Mouse (Mus musculus) heart, embryonic 14.5 days (tissue): ENCODE results near the gene Sult1e1. TPM values are rescaled to one million over a fixed set of nuclear protein-coding genes. Genes with fewer than 3 reads are reported as not detected.

ENCODE experiments used
- ATAC-seq: fragments of 200-750 bp; cut with Nextera tagmentation; 2 replicates; pipeline ENCODE4 v1.8.0; 2017; ENCODE audit warnings: low read depth, moderate TSS enrichment; ENCODE audit not compliant: insufficient number of reproducible peaks, insufficient read depth, low FRiP score
- H3K27ac ChIP-seq, 2 experiments: fragments of 200-500 bp in 1 of 2; fragments of 300-500 bp in 1 of 2; sonication (generic) in 1 of 2; replicated peaks in 1 of 2; 2 replicates each; pipeline ENCODE4 v1.5.1; 2012 to 2014; ENCODE audit warnings: low read depth in 2 of 2, low read length in 2 of 2, control low read depth in 1 of 2, mild to moderate bottlenecking in 1 of 2, mixed read lengths in 1 of 2; ENCODE audit not compliant: control insufficient read depth in 1 of 2, insufficient read depth in 1 of 2
- H3K27me3 ChIP-seq: fragments of 300-500 bp; sonication (generic); 2 replicates; pipeline ENCODE4 v1.6.1; 2014; ENCODE audit warnings: mild to moderate bottlenecking, low read length, control low read depth; ENCODE audit not compliant: control insufficient read depth, insufficient read depth
- H3K36me3 ChIP-seq: fragments of 300-500 bp; sonication (generic); 2 replicates; pipeline ENCODE4 v1.6.1; 2014; ENCODE audit warnings: mild to moderate bottlenecking, control low read depth, low read length, mixed read lengths; ENCODE audit not compliant: control insufficient read depth, insufficient read depth
- H3K4me1 ChIP-seq, 2 experiments: fragments of 200-500 bp in 1 of 2; fragments of 300-500 bp in 1 of 2; sonication (generic) in 1 of 2; 2 replicates each; pipeline ENCODE4 v1.6.1; 2012 to 2014; ENCODE audit warnings: low read length in 2 of 2, control low read depth in 1 of 2, mixed read lengths in 1 of 2; ENCODE audit not compliant: control insufficient read depth in 2 of 2, insufficient read depth in 2 of 2
- H3K4me2 ChIP-seq: fragments of 300-500 bp; sonication (generic); 2 replicates; pipeline ENCODE4 v1.6.1; 2014; ENCODE audit warnings: mild to moderate bottlenecking, low read length
- H3K4me3 ChIP-seq, 2 experiments: fragments of 200-500 bp in 1 of 2; fragments of 300-500 bp in 1 of 2; sonication (generic) in 1 of 2; 2 replicates each; pipeline ENCODE4 v1.5.1; 2012 to 2014; ENCODE audit warnings: low read length in 2 of 2, mild to moderate bottlenecking in 2 of 2, control low read depth in 1 of 2, low read depth in 1 of 2, moderate library complexity in 1 of 2; ENCODE audit not compliant: control insufficient read depth in 1 of 2, insufficient read depth in 1 of 2
- H3K9ac ChIP-seq: fragments of 300-500 bp; sonication (generic); 2 replicates; pipeline ENCODE4 v1.6.1; 2014; ENCODE audit warnings: mild to moderate bottlenecking, low read length
- H3K9me3 ChIP-seq: fragments of 300-500 bp; sonication (generic); 2 replicates; pipeline ENCODE4 v1.6.1; 2016; ENCODE audit warnings: low read length, control low read depth; ENCODE audit not compliant: control insufficient read depth
- WGBS: fragments of 180-500 bp; shearing (Covaris S2); extraction: QIAGEN DNeasy Blood & Tissue Kit; methylation state at CpG from one replicate; pipeline ENCODE4 v1.1.7; 2014; 5-methylcytosine and 5-hydroxymethylcytosine counted together
- microRNA-seq: library from miRNA; unstranded; fragments of <30 nt; microRNA quantifications from one replicate; pipeline ENCODE4, GENCODE M21; 2016
- polyA plus RNA-seq: library from polyadenylated mRNA; unstranded; fragments of >200 nt; fragmentation: Nextera tagmentation; extraction: Ambion mirVana; gene quantifications from 2 replicates; pipeline ENCODE4 v1.2.1, GENCODE M21; 2014

Sult1e1 gene
- polyA plus RNA-seq, 1 experiment from 2014 or later, result not detected

DNA sequence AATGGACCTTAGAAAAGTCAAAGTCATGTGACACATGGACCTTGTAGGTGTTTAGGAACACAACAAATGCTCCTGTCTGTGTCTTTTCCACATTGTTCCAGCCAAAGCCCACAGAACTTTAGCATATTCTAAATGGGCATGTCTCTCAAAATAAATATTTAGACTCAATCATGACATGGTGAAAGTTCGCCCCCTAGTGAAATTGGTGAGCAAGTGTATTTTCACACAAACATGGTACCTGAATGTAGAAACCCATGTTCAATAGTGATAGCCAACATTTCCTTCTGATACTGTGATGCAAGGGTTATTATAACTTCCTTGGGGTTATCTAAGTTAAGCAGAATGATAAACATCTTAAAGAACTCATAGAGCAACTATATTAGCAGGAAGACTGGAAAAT, 40.5 kb downstream of the Sult1e1 start:
- Histone ChIP-seq H3K4me2 (no peak overlapping the region), H3K4me1 (no peaks in the 10 kb centered on the region), H3K27me3 (no peaks in the 10 kb centered on the region), H3K36me3 (no peaks in the 10 kb centered on the region), H3K4me3 (no peak overlapping the region), H3K27ac (no peak overlapping the region), H3K9me3 (no peaks in the 10 kb centered on the region), H3K9ac (no peak overlapping the region)
- ATAC-seq, result no peak
- 33% methylated on average over 1 of the region's 1 CpGs for WGBS

DNA sequence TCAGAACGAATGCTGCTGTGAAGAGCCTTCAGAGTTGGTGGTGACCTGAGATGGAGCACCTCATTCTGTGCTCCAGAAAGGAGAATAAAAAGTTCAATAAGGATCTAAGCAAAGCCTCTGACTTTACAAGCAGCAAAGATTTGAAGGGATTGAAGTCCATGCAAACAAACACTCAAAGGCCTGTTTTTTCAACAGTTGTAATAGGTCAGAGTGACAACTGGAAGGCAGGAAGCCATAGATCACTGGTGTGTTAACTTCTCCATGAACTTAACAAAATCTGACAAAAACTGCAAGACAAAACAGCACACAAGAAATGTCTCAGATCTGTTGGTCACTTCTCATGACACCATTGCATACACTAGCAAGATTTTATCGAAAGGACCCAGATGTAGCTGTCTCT, 53.3 kb downstream of the Sult1e1 start, which contains the start of gene Sult1b1:
Gene Sult1b1 (minus strand): TSS at position 85 of the 400 bp plus-strand sequence.
- no peaks in the 10 kb centered on the region for H3K36me3 ChIP-seq
- H3K4me3 ChIP-seq, result no peak within 1 kb of the TSS
- no peak within 1 kb of the TSS for H3K9ac ChIP-seq
- WGBS, result 88% methylated on average over 2 of the region's 2 CpGs
- no peak for ATAC-seq
- H3K27me3 ChIP-seq, result no peaks in the 10 kb centered on the region
- no peaks in the 10 kb centered on the region for H3K4me1 ChIP-seq
- no peaks in the 10 kb centered on the region for H3K9me3 ChIP-seq
- H3K4me2 ChIP-seq, result no peak within 1 kb of the TSS
- no peak within 1 kb of the TSS for H3K27ac ChIP-seq

DNA sequence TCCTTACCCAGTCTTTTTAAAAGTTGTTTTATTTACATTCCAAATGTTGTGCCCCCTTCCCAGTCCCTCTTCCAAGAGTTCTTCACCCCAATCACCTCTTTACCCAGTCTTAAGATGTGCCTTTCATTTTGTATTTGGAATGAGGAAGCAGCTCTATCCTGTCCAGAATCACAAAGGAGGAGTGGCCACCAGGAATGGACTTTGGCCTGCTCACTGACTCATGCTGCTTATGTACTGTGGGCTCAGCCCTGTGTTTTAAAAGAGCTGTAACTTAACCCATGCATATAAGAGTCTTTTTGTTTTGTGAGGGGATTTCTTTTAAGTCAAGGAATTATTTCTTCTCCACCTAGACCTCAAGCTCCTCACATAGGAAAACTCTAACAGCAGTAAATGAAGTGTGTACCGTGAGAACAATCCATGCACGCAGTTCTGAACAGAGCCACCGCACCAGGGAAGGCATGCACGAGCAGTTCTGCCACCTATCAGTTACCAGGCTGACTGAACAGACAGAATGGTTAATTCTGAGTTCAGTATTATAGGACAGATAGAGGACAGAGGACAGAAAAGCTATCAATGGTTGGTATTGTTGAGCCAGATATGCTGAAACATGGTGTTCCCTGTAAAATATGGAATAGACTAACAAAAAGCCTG, 55.3 kb downstream of the Sult1e1 start:
- H3K4me2 ChIP-seq, result no peak overlapping the region
- ATAC-seq, result no peak
- no peaks in the 10 kb centered on the region for H3K9me3 ChIP-seq
- no peaks in the 10 kb centered on the region for H3K27me3 ChIP-seq
- H3K4me3 ChIP-seq, result no peak overlapping the region
- no peaks in the 10 kb centered on the region for H3K4me1 ChIP-seq
- H3K27ac ChIP-seq, result no peak overlapping the region
- H3K9ac ChIP-seq, result no peak overlapping the region
- 77% methylated on average over 4 of the region's 4 CpGs for WGBS
- no peaks in the 10 kb centered on the region for H3K36me3 ChIP-seq

GRCm38 (mm10) chr5:87532288-87532687, 59.1 kb downstream of the Sult1e1 start:
- ATAC-seq, result no peak
- WGBS, result 56% methylated on average over 2 of the region's 2 CpGs
- Histone ChIP-seq H3K9ac (no peak overlapping the region), H3K27me3 (no peaks in the 10 kb centered on the region), H3K4me2 (no peak overlapping the region), H3K36me3 (no peaks in the 10 kb centered on the region), H3K4me3 (no peak overlapping the region), H3K9me3 (no peaks in the 10 kb centered on the region), H3K4me1 (no peaks in the 10 kb centered on the region), H3K27ac (no peak overlapping the region)

Small RNA genes within 50 kb of the gene (microRNA-seq; reads per million reads assigned to microRNA genes)
- not detected for gene Mir3969

Other genes with a start within 250 kb of the Sult1e1 start
- not detected in 2 replicates for gene Ugt2b38, start 167.4 kb downstream of the Sult1e1 start, polyA plus RNA-seq
- not detected in 2 replicates for gene Ugt2a2, start 109.3 kb downstream of the Sult1e1 start, polyA plus RNA-seq
- not detected in 2 replicates for gene Gm43638, start 104.8 kb downstream of the Sult1e1 start, polyA plus RNA-seq
- gene Ugt2a1, start 100.7 kb downstream of the Sult1e1 start, polyA plus RNA-seq, result not detected in 2 replicates
- gene Sult1b1, start 53.4 kb downstream of the Sult1e1 start, polyA plus RNA-seq, result not detected in 2 replicates
- gene Sult1d1, start 22.6 kb downstream of the Sult1e1 start, polyA plus RNA-seq, result not detected in 2 replicates
- gene Csn1s1, start 74.6 kb upstream of the Sult1e1 start, polyA plus RNA-seq, result not detected in 2 replicates
- not detected in 2 replicates for gene Csn2, start 108.0 kb upstream of the Sult1e1 start, polyA plus RNA-seq
- not detected in 2 replicates for gene Csn1s2a, start 183.0 kb upstream of the Sult1e1 start, polyA plus RNA-seq
- gene Csn1s2b, start 216.5 kb upstream of the Sult1e1 start, polyA plus RNA-seq, result not detected in 2 replicates
- gene Prr27, start 234.1 kb upstream of the Sult1e1 start, polyA plus RNA-seq, result not detected in 2 replicates